Mouse (Mus musculus) bone marrow macrophage, adult 2 months (primary cell): Measurements from ENCODE around the gene Pfkm. TPM values are rescaled to one million over a fixed set of nuclear protein-coding genes. Genes with fewer than 3 reads are reported as not detected.

Experiments used
- H3K27ac ChIP-seq: 2 replicates; pipeline ENCODE4 v1.5.1; 2012; ENCODE audit warnings: low read depth, low read length; ENCODE audit not compliant: insufficient read depth
- H3K4me1 ChIP-seq: 2 replicates; pipeline ENCODE4 v1.6.1; 2012; ENCODE audit warnings: low read length; ENCODE audit not compliant: control insufficient read depth, insufficient read depth
- H3K4me3 ChIP-seq: 2 replicates; pipeline ENCODE4 v1.5.1; 2012; ENCODE audit warnings: mild to moderate bottlenecking, low read length, moderate library complexity; ENCODE audit not compliant: insufficient read depth
- CTCF ChIP-seq: IDR thresholded peaks from 2 replicates; pipeline ENCODE4 v1.5.1; 2012; ENCODE audit warnings: low read depth, mild to moderate bottlenecking, low read length, moderate library complexity
- POLR2A ChIP-seq: IDR thresholded peaks from 2 replicates; pipeline ENCODE4 v1.6.1; 2012; ENCODE audit warnings: mild to moderate bottlenecking, low read depth, low read length, borderline replicate concordance
- polyA plus RNA-seq: library from polyadenylated mRNA; stranded (reverse); fragments of >200 nt; gene quantifications from 2 replicates; pipeline ENCODE4 v1.2.4, GENCODE M21; 2012; ENCODE audit not compliant: missing spikeins, insufficient read depth, insufficient read length

The Pfkm gene
- polyA plus RNA-seq, 1 experiment, result 13.1 TPM

DNA sequence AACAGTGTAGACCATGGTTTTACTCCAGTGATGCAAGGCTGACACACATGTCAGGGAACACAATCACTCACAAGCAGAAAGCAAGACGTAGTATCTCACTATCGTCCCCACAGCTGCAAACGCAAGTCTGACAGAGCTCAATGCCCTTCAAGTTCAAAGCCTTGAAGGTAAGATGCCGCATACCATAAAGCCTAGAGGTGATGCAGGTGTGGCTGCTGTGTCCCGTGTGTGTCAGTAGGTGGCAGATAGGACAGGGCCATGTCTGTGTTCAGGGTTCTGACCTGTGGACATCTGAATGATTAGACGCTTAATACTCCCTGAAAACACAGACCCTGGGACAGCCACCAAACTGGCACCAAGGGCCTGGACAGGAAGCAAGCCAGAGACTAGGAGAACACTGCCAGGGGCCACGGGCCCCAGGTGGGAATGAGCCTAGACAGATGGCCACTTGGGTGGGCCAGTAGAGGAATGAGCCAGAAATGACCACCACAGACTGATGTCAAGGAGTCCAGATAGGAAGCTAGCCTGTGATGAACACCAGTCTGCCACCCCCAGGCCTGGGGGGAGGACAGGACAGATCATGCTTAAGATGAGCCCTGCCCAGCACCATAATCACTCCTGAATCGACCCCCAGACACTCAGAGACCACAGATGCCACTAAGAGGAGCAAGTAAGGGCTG is 22.7 kb upstream of the Pfkm start:
- Histone ChIP-seq H3K4me1 (peaks cover 3% of the 10 kb centered on the region), H3K27ac (no peak overlapping the region), H3K4me3 (no peak overlapping the region)
- TF ChIP-seq CTCF, result no peak
- no peak for TF ChIP-seq POLR2A

DNA sequence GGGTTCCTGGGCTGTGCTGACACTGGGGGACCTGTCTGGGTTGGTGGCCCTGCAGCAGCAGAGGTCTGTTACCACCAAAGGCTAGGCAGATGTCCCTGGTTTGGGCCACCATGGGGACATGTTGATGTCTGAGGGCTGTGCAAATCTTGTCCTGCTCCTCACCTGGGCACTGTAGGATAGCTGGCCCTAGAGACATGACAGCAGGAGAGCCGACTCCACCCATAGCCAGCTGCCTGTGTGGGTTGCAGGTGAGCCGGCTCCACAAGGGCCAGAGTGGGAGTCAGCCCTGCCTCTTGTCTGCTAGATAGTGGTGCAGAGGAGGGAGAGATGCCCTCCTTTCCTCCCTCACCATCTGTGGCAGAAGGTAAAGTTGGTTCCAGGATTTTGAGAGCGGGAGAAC is 22.0 kb upstream of the Pfkm start:
- no peak overlapping the region for H3K4me3 ChIP-seq
- TF ChIP-seq CTCF (no peak), POLR2A (no peak)
- H3K27ac ChIP-seq, result no peak overlapping the region
- H3K4me1 ChIP-seq, result peaks cover 3% of the 10 kb centered on the region

DNA sequence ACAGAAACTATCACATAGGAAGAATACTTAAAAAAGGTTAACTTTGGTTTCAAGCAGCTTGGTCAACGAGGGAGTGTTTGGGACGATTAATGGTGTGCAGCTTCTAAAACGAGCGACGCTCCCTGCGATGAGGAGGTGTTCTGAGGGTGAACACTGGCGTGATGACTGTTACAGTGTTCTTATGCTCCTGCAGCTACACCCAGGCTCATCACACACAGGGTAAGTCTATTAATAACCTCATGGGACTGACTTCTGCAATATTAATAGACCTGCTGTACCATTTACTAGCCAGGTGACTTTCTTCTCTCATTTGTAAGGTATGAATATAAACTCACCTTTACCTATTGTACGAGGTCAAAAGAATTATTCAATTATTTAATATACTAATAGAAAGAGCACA is 17.9 kb upstream of the Pfkm start:
- no peak overlapping the region for H3K27ac ChIP-seq
- no peak for TF ChIP-seq CTCF
- no peak for TF ChIP-seq POLR2A
- no peak overlapping the region for H3K4me3 ChIP-seq
- H3K4me1 ChIP-seq, result peaks cover 3% of the 10 kb centered on the region

DNA sequence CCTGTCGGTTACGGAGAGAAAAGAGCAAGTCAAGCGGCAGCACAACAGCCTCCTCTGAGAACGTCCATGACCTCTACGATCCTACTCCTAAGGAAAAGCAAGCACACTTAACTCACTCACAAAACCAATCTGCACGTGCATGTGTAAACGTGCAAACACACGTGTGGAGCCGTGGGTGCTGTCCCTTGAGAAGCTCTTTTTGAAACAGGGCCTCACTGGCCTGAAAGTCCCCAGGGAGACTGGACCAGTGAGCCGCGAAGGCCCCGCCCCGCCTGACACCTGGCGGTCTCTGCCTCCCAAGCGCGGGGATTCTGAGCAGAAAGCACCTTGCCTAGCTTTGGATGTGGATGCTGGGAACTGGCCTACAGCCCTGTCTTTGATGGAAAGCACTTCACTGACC is 17.4 kb upstream of the Pfkm start:
- Histone ChIP-seq H3K4me3 (no peak overlapping the region), H3K4me1 (peaks cover 3% of the 10 kb centered on the region), H3K27ac (no peak overlapping the region)
- TF ChIP-seq POLR2A, result no peak
- no peak for TF ChIP-seq CTCF

DNA sequence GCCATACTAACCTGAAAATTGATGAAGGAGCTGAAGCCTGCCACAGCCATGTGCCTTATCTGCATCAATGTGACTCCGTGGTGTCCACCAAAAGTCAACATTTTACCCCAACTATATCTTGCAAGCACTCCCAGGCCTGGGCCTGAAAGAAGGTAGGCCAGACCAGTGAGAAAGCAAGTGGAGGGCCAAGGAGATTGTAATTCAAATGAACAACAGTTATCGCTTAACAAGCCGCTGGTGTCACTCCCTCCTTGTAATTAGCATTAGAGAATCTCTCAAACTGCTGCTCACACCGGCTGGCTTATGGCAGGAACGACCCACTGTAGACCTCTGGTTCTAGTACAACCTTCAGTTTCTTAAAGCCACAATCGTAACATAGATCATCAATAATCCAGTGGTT is 15.5 kb upstream of the Pfkm start:
- TF ChIP-seq CTCF (no peak), POLR2A (no peak)
- H3K4me1 ChIP-seq, result peaks cover 3% of the 10 kb centered on the region
- no peak overlapping the region for H3K27ac ChIP-seq
- H3K4me3 ChIP-seq, result no peak overlapping the region

DNA sequence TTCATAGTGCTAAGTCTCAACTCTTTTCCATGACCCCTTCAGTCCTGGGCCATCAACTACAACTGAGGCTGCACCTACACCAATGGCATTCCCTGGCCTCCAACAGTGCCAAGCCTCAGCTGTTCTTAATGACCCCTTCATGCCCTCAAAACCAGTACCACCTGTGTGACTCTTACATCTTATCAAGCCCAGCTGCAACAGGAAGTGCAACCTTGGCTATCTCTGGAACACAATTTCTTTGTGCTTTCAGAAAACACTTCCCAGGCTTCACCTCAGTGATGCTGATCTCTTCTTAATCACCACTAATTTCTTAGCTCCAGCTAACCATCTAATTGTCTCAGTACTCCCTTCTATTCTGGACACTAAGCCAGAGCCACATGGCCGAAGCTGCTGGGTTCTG is 3.5 kb upstream of the Pfkm start:
- Histone ChIP-seq H3K4me3 (peak overlapping the region; percentile 40), H3K4me1 (peaks cover 8% of the 10 kb centered on the region), H3K27ac (peak overlapping the region; percentile 74)
- TF ChIP-seq POLR2A (no peak), CTCF (no peak)

DNA sequence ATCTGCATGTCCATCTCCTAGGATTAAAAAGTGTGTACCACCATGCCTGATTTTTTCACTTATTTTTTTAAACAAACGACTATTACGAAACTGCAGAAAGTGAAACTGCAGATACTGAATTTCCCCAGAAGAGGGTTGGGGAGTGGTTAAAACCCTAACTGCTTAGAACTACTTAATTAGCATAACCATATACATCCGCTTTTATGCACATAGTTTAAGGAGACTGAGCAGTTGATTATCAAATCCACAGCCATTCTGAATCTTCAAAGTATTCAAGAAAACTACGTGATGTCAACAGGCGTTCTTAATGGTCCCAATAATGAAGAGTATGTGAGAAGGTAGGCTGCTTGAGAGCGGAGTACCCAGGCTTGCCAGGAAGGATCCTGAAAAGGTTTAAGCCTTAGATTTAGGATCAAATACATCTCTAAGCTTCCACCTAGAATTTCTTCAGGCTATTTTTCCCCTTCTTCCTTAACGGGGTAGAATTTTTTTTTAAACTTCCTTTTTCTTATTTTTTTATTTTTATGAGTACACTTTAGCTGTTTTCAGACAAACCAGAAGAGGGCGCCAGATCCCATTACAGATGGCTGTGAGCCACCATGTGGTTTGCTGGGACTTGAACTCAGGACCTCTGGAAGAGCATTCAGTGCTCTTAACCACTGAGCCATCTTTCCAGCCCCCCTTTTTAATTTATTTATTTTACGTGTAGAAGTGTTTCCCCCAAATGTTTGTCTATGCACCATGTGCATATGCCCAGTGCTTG is 2.8 kb upstream of the Pfkm start:
- TF ChIP-seq CTCF (peak; percentile 64), POLR2A (no peak)
- Histone ChIP-seq H3K4me3 (peak overlapping the region; percentile 51), H3K4me1 (peaks cover 8% of the 10 kb centered on the region), H3K27ac (peak overlapping the region; percentile 92)

DNA sequence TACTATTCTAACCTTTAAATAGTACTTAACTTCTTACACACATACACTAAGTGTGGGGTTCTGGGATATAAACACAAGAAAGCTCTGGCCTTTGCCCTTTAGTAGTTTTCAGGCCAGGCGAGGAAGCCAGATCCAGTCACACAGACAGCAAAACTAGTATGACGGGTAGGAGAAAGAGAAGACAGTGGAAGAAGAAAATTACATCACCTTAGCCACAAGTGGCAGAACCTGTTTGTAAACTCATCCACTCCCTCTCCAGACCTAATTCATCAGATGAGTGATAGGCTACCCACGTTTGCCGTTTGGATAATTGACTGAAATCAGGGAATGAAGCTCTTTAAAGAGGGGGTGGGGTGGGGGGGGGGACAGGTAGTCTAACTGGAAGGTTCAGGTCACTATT is 548 bp upstream of the Pfkm start:
- TF ChIP-seq CTCF (no peak), POLR2A (no peak)
- H3K27ac ChIP-seq, result no peak overlapping the region
- H3K4me3 ChIP-seq, result peak overlapping the region; percentile 24

DNA sequence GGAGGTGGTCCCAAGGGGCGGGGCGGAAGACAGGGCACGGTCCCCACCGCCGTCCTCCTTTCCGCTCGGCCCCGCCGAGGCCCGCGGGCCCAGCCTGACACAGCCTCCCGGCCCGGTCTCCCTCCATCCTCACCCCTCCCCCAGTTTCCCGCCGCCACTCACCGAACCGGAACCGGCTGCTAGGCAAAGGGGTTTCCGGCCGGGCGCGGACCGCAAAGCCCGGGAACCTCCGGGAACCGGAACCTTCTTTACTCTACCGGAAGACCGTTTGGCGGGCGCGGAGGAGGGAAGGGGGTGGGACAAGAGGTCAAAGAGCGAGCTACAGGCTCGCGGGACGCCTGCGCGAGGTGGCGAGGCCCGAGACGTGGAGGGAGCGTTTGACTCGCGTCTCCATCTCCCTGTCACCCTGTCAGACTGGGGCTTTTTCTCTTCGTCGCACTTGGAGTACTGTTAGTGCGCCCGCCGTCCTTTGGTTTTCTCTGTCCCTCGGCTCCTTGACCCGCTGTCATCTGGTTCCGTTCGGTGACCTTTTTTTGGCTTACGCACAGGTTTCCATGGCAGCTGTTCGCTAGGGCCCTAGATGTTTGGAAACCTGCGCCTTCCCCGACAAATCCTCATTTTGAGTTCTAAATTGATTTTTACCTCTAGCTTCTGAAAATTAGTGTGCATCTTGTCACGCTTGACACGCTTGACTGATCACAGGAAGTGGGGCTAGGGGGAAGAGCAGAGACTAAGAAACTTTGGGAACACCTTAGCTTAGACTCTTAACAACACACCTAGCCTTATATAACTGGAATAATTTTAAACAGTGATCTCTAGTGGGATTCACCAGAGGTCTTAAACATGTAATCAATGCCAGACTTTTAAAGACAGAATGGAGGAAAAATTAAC is 977 bp downstream of the Pfkm start, which contains the start of gene Senp1:
TSS of gene Senp1 (minus strand) at position 624 of the 891 bp plus-strand sequence.
- TF ChIP-seq POLR2A (0 out of 2 replicates have a peak, but pooled peaks have one; percentile 27), CTCF (no peak)
- Histone ChIP-seq H3K4me1 (peaks cover 6% of the 10 kb centered on the region), H3K4me3 (peak within 1 kb of the TSS; percentile 86), H3K27ac (peak within 1 kb of the TSS; percentile 90)

More for the DNA sequence above, 548 bp upstream of the Pfkm start:
- H3K4me1 ChIP-seq, result peaks cover 8% of the 10 kb centered on the region
